ENCODE assay signal across 23 mouse cellular contexts in the genomic region with DNA sequence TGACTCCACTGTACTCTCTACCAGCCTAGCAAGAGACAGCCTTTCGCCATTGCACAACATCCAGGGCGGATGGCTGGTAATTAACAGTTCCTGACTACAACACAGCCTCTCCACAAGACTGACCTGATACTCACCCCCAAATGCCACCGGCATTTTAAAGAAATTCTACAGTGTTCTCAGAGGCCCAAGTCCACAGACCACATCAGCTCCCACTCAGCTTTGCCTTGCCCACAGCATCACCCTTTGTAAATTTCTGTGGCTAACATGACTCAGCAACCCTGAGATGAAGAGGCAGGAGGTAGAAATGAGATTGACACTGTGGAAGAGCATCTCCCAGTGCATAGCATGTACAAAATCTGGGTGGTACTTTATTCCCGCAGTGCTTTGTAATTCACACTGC. TPM values are rescaled to one million over a fixed set of nuclear protein-coding genes. Genes with fewer than 3 reads are reported as not detected.
DNase-seq lines count a peak whose midpoint lies in the region; TF ChIP-seq lines count a peak whose summit lies in the region.
"Had no signal": no experiment of that assay in that cellular context is flagged by ENCODE, and none has a peak within 500 bp of the region (broad histone marks: within the 10 kb centered on the region; RNA-seq: fewer than 3 reads in every experiment).

No protein-coding gene starts in this region.

- H3K9ac ChIP-seq in ES-E14 (ENCODE audit: insufficient read depth, low read depth, low read length, poor library complexity, severe bottlenecking), result no peak overlapping the region
- H3K9ac ChIP-seq: forebrain, embryonic 13.5 days; hindbrain, embryonic 12.5 days; hindbrain, embryonic 15.5 days; intestine, embryonic 15.5 days had no signal

- H3K36me3 ChIP-seq in ES-E14 (ENCODE audit: control insufficient read depth, insufficient read depth, low read length, poor library complexity, severe bottlenecking), result no peaks in the 10 kb centered on the region
- H3K36me3 ChIP-seq: forebrain, embryonic 10.5 days; G1E; hindbrain, embryonic 12.5 days; hindbrain, embryonic 15.5 days; intestine, embryonic 15.5 days had no signal

- no peaks in the 10 kb centered on the region for H3K9me3 ChIP-seq in ES-E14 (ENCODE audit: control insufficient read depth, insufficient read depth, low read depth, low read length)
- H3K9me3 ChIP-seq: forebrain, embryonic 10.5 days; forebrain, embryonic 13.5 days; G1E; hindbrain, embryonic 12.5 days; hindbrain, embryonic 15.5 days; intestine, embryonic 15.5 days had no signal

- H3K4me3 ChIP-seq in ES-E14 (ENCODE audit: insufficient read depth in 1 of 2, low read depth in 1 of 2, low read length in 2 of 2, poor library complexity in 1 of 2, severe bottlenecking in 1 of 2), result no peak overlapping the region
- H3K4me3 ChIP-seq: forebrain, embryonic 10.5 days; forebrain, embryonic 13.5 days; hindbrain, embryonic 12.5 days; hindbrain, embryonic 15.5 days; intestine, embryonic 15.5 days had no signal

- DNase-seq in 3T3-L1 (ENCODE audit: low read depth, low spot score), result peak; percentile 56
- DNase-seq in ES-E14 (ENCODE audit: low read depth, low spot score), result no peak
- DNase-seq in R1 (ENCODE audit: low read depth, low spot score), result peak; percentile 18
- DNase-seq in right cerebral cortex, adult 2 months (ENCODE audit: low spot score in 2 of 2), result no peak
- no peak for DNase-seq in B cell, adult 2 months
- no peak for DNase-seq in left cerebral cortex, adult 8-10 months (ENCODE audit: low spot score in 2 of 2)
- DNase-seq: adrenal gland, postnatal 10 days; adrenal gland, postnatal 36 days; cerebellum, adult 11 months; cerebellum, adult 2 months; cerebellum, adult 9-11 months; cerebellum, postnatal 25 days; embryo, embryonic 11 days; gastrocnemius, postnatal 10 days; gastrocnemius, postnatal 36 days; heart, adult 11 months; kidney, adult 11 months had no signal

- in situ Hi-C loops in ES-E14 (cut with MboI; ENCODE audit: low sequenced_read_pairs in 2 of 2, unreplicated experiment in 2 of 2), result no loop called here

- H3K27ac ChIP-seq in ES-E14 (ENCODE audit: insufficient read depth, low read depth, low read length, poor library complexity, severe bottlenecking), result no peak overlapping the region
- H3K27ac ChIP-seq: forebrain, embryonic 10.5 days; forebrain, embryonic 13.5 days; hindbrain, embryonic 12.5 days; hindbrain, embryonic 15.5 days; intestine, embryonic 15.5 days had no signal

- H3K4me1 ChIP-seq in ES-E14 (ENCODE audit: control insufficient read depth in 2 of 2, insufficient read depth in 2 of 2, low read length in 2 of 2, poor library complexity in 1 of 2), result no peaks in the 10 kb centered on the region
- H3K4me1 ChIP-seq: hindbrain, embryonic 12.5 days; intestine, embryonic 15.5 days had no signal

TF ChIP-seq in ES-E14, 5 proteins besides CTCF, POLR2A, EP300 and RAD21:
- TF ChIP-seq HCFC1 (IDR thresholded peaks at IDR 0.05; ENCODE audit: borderline replicate concordance, insufficient read depth, low read length) (no peak), MAFK (IDR thresholded peaks at IDR 0.05; ENCODE audit: insufficient read depth, low read depth, low read length) (peak; percentile 37; the same call in 1 of the 2 replicates)

RNA-seq across cellular contexts. Expression of a gene that starts 52.3 kb away (rescaled TPM):
- total RNA-seq in ES-E14 (2012; rRNA removed), result 26.3 and 31.6 TPM in 2 replicates
- total RNA-seq in left cerebral cortex, adult 8-10 months (2022), result 10 to 100 TPM; 34.6 to 40.1 (median 38.1) TPM

Comparison
In these comparisons a context has a peak if more than half of its experiments do, and no peak if none do; other contexts are left out.
1. DNase-seq: peak in 3T3-L1 (single experiment) and R1 (single experiment); none in ES-E14 (single experiment), right cerebral cortex, adult 2 months (0 of 2), B cell, adult 2 months (0 of 2) and left cerebral cortex, adult 8-10 months (0 of 2).